Mouse (Mus musculus) urinary bladder, postnatal 10 days (tissue): ENCODE results near the gene C130026I21Rik.
"Not testable (repeated sequence)": the region's sequence is repeated elsewhere in the genome, so short reads cannot be mapped to it uniquely, and the experiment has no call there.

Source experiments
- DNase-seq: peaks from one replicate; pipeline ENCODE4 v3.0.0; 2022; ENCODE audit warnings: low spot score

C130026I21Rik gene

DNA sequence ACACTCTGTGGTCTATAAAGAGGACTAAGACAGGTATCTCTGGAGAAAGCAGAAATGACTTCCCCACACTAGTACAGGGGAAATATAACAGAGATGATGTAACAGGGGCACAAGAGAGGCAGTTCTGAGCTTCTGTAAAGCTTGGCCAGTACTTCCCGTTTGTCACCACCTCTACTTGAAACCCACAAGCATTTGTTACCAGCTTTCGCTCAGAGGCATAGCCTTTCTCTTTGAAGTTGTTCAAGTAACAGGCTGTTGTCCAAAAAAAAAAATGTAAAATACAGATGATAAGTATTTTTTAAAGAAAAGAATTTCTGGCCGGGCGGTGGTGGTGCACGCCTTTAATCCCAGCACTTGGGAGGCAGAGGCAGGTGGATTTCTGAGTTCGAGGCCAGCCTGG is 236.8 kb downstream of the C130026I21Rik start:
- DNase-seq: not testable (repeated sequence)

GRCm38 (mm10) chr1:85030211-85030610 is 240.2 kb downstream of the C130026I21Rik start:
- DNase-seq: not testable (repeated sequence)

DNA sequence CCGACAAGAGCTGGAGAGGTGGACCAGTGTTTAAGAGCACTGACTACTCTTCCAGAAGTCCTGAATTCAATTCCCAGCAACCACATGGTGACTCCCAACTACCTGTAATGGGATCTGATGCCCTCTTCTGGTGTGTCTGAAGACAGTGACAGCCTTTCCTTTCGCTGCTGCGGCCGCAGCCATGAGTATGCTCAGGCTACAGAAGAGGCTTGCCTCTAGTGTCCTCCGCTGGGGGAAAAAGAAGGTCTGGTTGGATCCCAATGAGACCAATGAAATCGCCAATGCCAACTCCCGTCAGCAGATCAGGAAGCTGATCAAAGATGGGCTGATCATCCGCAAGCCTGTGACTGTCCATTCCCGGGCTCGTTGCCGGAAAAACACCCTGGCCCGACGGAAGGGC is 258.4 kb downstream of the C130026I21Rik start:
- DNase-seq: not testable (repeated sequence)

DNA sequence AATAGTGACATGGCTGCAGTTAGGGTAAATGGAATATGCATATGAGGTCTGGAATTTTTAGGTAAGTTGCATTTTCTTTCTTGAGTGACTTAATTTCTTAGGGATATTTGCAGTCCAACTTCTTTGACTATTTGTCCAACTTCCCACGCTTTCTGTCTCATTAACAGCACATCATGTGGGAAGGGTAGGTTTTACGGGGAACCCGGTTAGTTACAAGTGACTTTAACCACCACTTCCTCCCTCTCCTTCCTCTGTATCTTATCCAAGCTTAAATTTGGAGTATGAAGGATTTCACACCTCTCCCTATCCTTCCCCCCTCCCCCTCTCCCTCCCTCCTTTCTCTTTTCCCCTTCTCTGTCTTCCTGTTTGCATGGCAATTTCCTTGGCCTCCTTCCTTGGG is 259.4 kb downstream of the C130026I21Rik start:
- not testable (repeated sequence) for DNase-seq

DNA sequence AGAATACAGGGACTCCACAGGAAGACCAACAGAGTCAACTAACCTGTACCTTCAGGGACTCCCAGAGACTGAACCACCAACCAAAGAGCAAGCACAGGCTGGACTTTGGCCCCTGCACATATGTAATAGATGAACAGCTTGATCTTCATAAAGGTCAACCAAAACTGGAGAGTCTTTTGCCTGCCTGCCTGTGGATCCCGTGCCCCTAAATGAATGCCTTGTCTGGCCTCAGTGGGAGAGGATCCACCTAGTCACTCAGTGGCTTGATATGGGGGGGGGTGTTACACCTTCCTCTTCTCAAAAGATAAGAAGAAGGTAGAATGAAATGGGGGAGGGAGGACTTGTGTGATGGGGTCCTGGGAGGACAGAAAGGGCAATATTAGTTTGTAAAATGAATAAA is 262.6 kb downstream of the C130026I21Rik start:
- not testable (repeated sequence) for DNase-seq

GRCm38 (mm10) chr1:84999241-84999640 is 271.1 kb downstream of the C130026I21Rik start:
- not testable (repeated sequence) for DNase-seq

- not testable (repeated sequence) for DNase-seq
Measured at GRCm38 (mm10) chr1:84996305-84996704, 274.1 kb downstream of the C130026I21Rik start.

DNA sequence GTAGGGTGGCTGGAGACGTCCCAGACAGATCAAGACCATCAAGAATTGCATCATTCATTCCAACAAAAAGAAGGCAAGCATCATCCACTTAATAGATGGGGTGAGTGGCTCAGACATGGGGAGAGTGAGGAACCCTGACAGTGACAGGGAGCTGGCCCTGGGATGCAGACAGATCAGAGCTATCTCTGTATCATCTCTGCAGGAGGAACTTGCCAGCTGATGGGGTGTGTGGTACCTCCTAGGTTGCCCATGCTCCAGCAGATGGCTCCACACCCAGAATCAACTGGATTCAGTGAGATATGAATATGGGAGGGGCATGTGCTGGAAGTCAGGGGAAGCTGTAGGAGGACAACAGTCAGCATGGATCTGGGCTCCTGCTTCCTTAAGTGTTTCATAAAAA is 275.9 kb downstream of the C130026I21Rik start:
- not testable (repeated sequence) for DNase-seq

GRCm38 (mm10) chr1:84993688-84994319 is 276.6 kb downstream of the C130026I21Rik start:
- not testable (repeated sequence) for DNase-seq

DNA sequence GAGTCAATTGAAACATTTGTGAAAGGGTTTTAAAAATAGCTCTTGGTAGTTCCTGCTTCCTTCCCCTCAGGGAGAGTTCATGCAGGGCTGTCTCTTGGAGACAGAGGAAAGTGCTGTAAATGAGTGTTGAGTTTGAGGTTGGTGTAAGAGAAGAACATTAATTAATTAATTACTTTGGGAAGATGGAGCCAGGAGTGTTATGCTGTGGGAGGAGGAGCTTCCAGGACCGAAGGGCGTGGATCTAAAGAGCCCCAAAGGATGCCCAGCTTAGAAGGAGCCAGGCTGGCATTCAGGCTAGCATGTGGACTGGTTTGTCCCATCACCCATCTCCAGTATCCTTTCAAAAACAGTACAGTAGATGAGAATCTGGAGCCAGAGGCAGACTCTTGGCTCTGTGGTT is 277.1 kb downstream of the C130026I21Rik start:
- not testable (repeated sequence) for DNase-seq

DNA sequence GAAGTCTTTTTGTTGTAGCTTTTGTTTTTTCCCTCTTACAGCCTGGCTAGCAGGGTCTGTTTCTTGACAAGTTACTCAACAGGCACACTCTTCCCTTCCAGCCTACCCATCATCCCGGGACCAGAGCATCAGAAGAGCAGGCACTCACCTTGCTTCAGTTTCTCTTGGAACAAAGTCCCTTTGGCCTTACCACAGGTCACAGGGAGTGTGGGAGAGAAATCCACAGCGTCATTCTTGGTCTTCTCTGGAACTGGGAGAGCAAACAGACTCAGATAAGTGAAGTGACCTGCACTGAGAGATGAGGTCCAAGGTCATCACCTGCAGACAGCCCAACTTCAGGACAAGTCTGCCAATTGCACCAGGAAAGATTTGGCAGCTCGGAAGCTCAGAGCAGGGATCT is 277.5 kb downstream of the C130026I21Rik start:
- not testable (repeated sequence) for DNase-seq

- not testable (repeated sequence) for DNase-seq
Measured at GRCm38 (mm10) chr1:84989044-84989443, 281.3 kb downstream of the C130026I21Rik start.

DNA sequence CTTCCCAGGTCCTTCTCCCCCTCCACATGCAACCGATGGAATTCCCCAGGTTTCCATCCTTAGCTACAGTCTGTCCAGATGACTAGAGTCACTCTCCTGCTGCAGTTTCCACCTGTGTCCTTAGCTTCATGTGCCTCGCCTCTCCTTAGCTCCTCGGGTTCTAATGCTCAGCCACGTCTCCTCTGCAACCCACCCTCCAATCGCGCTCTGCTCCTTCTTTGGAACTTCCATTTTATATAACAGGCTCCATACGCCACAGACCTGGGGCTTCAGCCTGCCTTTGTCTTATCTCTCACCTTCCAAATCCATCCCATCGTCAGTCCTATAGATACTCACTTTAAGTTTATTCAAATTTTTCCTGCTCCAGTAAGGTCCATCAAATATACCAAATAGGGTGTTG is 282.6 kb downstream of the C130026I21Rik start:
- DNase-seq: not testable (repeated sequence)

GRCm38 (mm10) chr1:84961779-84962178 is 308.6 kb downstream of the C130026I21Rik start:
- DNase-seq: not testable (repeated sequence)

DNA sequence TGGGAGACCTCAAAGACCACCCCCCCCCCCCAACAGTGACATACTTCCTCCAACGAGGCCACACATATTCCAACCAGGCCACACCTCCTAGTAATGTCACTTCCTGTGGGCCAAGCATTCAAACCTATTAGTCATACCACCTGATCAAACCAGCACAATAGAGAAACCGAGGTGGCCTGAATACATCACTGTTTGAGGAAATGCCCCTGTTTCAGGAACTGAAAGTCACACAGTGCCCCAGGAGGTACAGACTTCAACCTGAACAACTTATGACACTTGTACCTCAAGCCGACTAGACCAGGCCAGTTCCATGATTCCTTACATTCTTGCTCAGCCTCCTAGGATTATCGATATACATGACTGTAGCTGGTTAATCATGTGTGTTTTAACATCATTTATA is 312.7 kb downstream of the C130026I21Rik start:
- not testable (repeated sequence) for DNase-seq

GRCm38 (mm10) chr1:84956771-84957170 is 313.6 kb downstream of the C130026I21Rik start:
- DNase-seq: not testable (repeated sequence)

- no peak for DNase-seq
Measured at GRCm38 (mm10) chr1:84952456-84953181, 317.7 kb downstream of the C130026I21Rik start.

DNA sequence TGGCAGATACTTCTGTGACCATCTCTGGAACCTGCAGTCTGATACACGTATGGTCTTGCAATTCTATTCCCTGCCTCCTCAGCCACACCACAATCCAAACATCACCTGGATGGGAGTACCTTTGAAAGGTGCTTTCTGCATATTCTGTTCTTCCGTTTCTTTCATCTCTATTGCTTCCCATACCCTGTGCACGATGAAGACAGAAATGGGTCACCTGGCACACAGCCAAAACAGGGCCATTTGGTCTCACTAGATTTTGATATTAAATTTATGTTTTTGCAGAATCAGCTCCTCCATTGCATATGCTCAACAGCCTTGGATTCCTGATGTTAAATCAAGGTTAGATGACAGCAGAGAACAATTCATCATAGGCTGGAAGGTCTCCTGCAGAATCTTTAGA is 318.8 kb downstream of the C130026I21Rik start:
- no peak for DNase-seq

- DNase-seq: no peak
Measured at GRCm38 (mm10) chr1:84947390-84947789, 323.0 kb downstream of the C130026I21Rik start.

DNA sequence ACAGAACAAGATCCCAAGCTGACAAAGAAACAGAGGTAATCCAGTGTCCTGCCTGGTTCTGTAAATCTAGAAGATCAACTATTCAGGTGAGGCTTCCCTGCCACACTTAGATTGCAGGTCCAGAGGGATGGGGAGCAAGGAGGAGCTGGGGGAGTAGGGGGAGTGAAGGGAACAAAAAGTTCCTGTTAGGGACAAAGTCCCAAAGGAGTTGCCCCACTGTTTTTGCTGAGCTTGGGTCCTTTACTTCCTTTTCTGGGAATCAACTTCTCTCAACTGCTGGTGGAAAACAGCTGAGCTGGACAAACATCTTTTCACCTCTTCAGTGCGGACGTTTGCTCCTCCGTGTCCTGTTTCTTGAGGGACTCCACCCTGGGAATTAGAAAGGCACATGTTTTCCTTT is 324.4 kb downstream of the C130026I21Rik start:
- no peak for DNase-seq

- DNase-seq: no peak
Measured at GRCm38 (mm10) chr1:84943549-84943948, 326.8 kb downstream of the C130026I21Rik start.
